Mouse (Mus musculus): ENCODE results near the gene Sec16b.

Sec16b gene

GRCm38 (mm10) chr1:157560654-157561386 lies 54.3 kb downstream of the Sec16b start:
- no peak for DNase-seq

DNA sequence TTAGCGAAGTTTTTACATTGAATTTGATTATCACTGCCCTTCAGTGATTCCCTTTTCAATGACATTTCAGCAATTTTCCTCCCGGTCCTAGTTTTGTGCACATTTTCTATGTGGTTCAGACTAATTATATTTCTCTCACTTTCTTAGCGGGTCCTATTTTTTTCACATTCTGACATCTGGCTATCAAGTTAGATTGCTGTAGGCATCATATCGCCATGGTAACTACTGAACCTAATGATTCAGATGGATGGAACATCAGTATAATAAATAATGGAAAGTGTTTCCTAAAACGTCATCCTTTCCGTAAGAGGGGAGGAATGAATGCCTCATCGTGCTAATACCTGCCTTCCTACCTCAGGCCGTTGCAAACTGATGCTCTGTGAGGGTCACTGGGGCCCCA lies 61.3 kb downstream of the Sec16b start:
- no peak for DNase-seq

- DNase-seq = no peak
These were observed 62.9 kb downstream of the Sec16b start for GRCm38 (mm10) chr1:157569263-157570090.

DNA sequence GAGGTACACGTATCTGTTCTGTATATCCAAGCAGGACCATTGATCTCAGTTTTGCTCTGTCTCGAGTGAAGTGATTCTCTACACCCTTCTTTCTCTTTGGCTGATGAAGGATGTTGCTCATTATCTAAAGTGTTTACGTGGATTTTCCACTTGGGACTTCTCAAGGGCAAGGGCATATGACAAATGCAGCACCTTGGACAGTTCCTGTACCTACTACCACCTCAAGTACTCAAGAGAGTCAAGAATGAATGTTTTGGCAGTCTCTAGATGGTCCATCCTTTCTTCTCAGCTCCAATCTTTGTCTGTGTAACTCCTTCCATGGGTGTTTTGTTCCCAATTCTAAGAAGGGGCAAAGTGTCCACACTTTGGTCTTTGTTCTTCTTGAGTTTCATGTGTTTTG lies 68.8 kb downstream of the Sec16b start:
- no peak for DNase-seq

- no peak for DNase-seq
These were observed 71.8 kb downstream of the Sec16b start for GRCm38 (mm10) chr1:157578336-157578735.

DNA sequence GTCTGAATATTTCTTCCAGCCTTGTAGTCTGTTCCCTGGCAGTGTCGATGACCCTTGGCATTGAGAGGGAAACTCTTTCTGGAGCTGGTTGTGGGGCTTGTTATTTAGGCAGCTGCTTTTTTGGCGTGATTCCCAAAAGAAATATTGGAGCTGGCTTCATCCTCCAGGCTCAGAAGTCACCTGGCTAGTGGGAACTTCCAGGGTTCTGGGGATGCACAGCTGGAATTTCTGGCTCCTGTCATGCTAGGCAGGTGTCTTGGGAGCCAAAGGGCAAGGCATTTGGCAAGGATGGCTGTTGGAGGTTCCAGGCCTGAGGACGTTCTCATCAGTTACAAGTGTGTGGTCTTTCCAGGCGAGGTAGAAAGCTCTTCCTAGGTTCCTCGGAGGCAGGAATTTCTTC lies 80.0 kb downstream of the Sec16b start:
- DNase-seq = peak; percentile 19 to 36

- DNase-seq = no peak
These were observed 85.5 kb downstream of the Sec16b start for GRCm38 (mm10) chr1:157592039-157592438.

- no peak for DNase-seq
These were observed 88.0 kb downstream of the Sec16b start for GRCm38 (mm10) chr1:157594561-157594960.

DNA sequence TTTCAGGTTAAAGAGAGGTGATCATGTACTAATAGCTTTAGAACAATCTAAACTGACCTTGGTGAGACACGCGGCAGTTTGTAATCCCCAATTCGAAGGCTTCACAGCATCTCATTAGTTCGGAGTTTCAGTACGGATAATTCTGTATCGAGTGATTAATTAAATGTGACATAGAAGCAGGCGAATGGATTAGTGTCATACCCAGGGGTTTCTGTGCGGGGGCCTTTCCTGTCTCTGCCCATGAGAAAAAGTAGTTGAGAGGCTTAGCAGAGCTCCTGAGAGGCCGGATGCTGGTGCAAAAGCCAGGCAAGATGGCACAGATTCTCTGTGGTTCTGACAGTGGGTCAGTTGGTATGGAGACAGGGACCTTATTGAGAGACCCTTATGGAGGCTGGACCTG lies 88.6 kb downstream of the Sec16b start:
- DNase-seq = no peak

GRCm38 (mm10) chr1:157604513-157604912 lies 98.0 kb downstream of the Sec16b start:
- no peak for DNase-seq
